In the genomic region with DNA sequence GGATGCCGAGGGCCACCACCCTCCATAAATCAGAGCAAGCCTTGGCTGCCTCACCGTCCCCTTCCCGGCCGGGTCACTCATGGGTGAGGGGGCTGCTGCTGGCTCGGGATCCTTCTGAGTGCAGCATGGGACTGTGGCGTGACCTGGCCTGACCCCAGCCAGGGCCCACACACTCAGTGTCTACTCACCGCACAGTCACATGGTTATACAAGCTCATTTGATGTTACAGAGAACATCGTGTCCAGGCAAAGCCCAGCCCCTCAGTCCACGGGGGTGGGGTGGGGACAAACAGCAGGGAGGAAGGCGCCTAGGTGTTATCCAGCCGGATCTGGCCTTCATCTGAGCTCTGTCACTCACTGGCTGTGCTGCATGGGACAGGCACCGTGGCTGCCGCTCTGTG, we compare ENCODE assay signal across 12 mouse cellular contexts.
DNase-seq lines count a peak whose midpoint lies in the region; ATAC-seq lines count a peak whose summit lies in the region.
"Had no signal": no experiment of that assay in that cellular context is flagged by ENCODE, and none has a peak within 500 bp of the region (broad histone marks: within the 10 kb centered on the region; RNA-seq: fewer than 3 reads in every experiment).

No protein-coding gene starts in this region.

- peaks cover 12% of the 10 kb centered on the region for H3K9me3 ChIP-seq in megakaryocyte, embryonic 14.5 days
- H3K9me3 ChIP-seq in embryonic facial prominence, embryonic 10.5 days = no peaks in the 10 kb centered on the region
- H3K9me3 ChIP-seq in stomach, embryonic 14.5 days (ENCODE audit: control insufficient read depth, low read depth, low read length) = no peaks in the 10 kb centered on the region
- H3K9me3 ChIP-seq: forebrain, embryonic 15.5 days; midbrain, embryonic 12.5 days had no signal

- no peaks in the 10 kb centered on the region for H3K4me1 ChIP-seq in megakaryocyte, embryonic 14.5 days
- H3K4me1 ChIP-seq in embryonic facial prominence, embryonic 10.5 days = peaks cover 12% of the 10 kb centered on the region
- H3K4me1 ChIP-seq in stomach, embryonic 14.5 days (ENCODE audit: control insufficient read depth, insufficient read depth, low read length) = peaks cover 3% of the 10 kb centered on the region; the same call in 1 of the 2 replicates
- H3K4me1 ChIP-seq: forebrain, embryonic 15.5 days; midbrain, embryonic 12.5 days had no signal

- H3K27me3 ChIP-seq in megakaryocyte, embryonic 14.5 days (replicated peaks) = no peaks in the 10 kb centered on the region
- no peaks in the 10 kb centered on the region for H3K27me3 ChIP-seq in embryonic facial prominence, embryonic 10.5 days (replicated peaks; ENCODE audit: low read depth, poor library complexity, severe bottlenecking)
- no peaks in the 10 kb centered on the region for H3K27me3 ChIP-seq in stomach, embryonic 14.5 days (ENCODE audit: control insufficient read depth, insufficient read depth, low read length)
- H3K27me3 ChIP-seq: forebrain, embryonic 15.5 days; midbrain, embryonic 12.5 days had no signal

- no peak for ATAC-seq in megakaryocyte, adult 5-6 weeks (ENCODE audit: poor library complexity, severe bottlenecking)
- ATAC-seq in stomach, embryonic 14.5 days (ENCODE audit: insufficient number of reproducible peaks, insufficient read depth, low FRiP score, low read depth) = peak; percentile 29; the same call in 1 of the 2 replicates
- ATAC-seq: forebrain, embryonic 15.5 days had no signal

- peak; percentile 30 for DNase-seq in embryonic facial prominence, embryonic 10.5 days (ENCODE audit: low spot score)
- peak; percentile 25 for DNase-seq in kidney, adult 9 months
- DNase-seq in frontal cortex, postnatal 36 days (ENCODE audit: low spot score in 2 of 2) = no peak
- no peak for DNase-seq in layer of hippocampus, adult 18-20 months (ENCODE audit: low spot score in 2 of 2)
- no peak for DNase-seq in right cerebral cortex, postnatal 10 days (ENCODE audit: low spot score in 2 of 2)
- DNase-seq: heart, postnatal 36 days had no signal

- peak overlapping the region; percentile 40; the same call in 1 of the 2 replicates for H3K27ac ChIP-seq in embryonic facial prominence, embryonic 10.5 days (replicated peaks)
- no peak overlapping the region for H3K27ac ChIP-seq in stomach, embryonic 14.5 days (ENCODE audit: low read length)
- H3K27ac ChIP-seq: forebrain, embryonic 15.5 days; limb, embryonic 13.5 days; midbrain, embryonic 12.5 days had no signal

- peak overlapping the region; percentile 51 for H3K4me3 ChIP-seq in megakaryocyte, embryonic 14.5 days (replicated peaks)
- H3K4me3 ChIP-seq in embryonic facial prominence, embryonic 10.5 days = no peak overlapping the region
- no peak overlapping the region for H3K4me3 ChIP-seq in stomach, embryonic 14.5 days (ENCODE audit: low read depth, low read length)
- H3K4me3 ChIP-seq: forebrain, embryonic 15.5 days; limb, embryonic 13.5 days; midbrain, embryonic 12.5 days had no signal

- H3K4me2 ChIP-seq in stomach, embryonic 14.5 days (replicated peaks; ENCODE audit: low read depth, low read length) = no peak overlapping the region
- H3K4me2 ChIP-seq: forebrain, embryonic 15.5 days; limb, embryonic 13.5 days; midbrain, embryonic 12.5 days had no signal

- no peak overlapping the region for H3K9ac ChIP-seq in stomach, embryonic 14.5 days (replicated peaks; ENCODE audit: low read depth, low read length)
- H3K9ac ChIP-seq: forebrain, embryonic 15.5 days; limb, embryonic 13.5 days; midbrain, embryonic 12.5 days had no signal

- 52% methylated on average over 13 of the region's 13 CpGs for WGBS in embryonic facial prominence, embryonic 10.5 days
- 27% methylated on average over 13 of the region's 13 CpGs for WGBS in stomach, embryonic 14.5 days

- no peaks in the 10 kb centered on the region for H3K36me3 ChIP-seq in megakaryocyte, embryonic 14.5 days (replicated peaks; ENCODE audit: low read length)
- no peaks in the 10 kb centered on the region for H3K36me3 ChIP-seq in embryonic facial prominence, embryonic 10.5 days (replicated peaks)
- H3K36me3 ChIP-seq in stomach, embryonic 14.5 days (ENCODE audit: control insufficient read depth, insufficient read depth, low read length) = no peaks in the 10 kb centered on the region
- H3K36me3 ChIP-seq: forebrain, embryonic 15.5 days; limb, embryonic 13.5 days; midbrain, embryonic 12.5 days had no signal

Comparison
In these comparisons a context has a peak if more than half of its experiments do, and no peak if none do; other contexts are left out.
1. DNase-seq: peak in embryonic facial prominence, embryonic 10.5 days (single experiment) and kidney, adult 9 months (single experiment); none in frontal cortex, postnatal 36 days (0 of 2), layer of hippocampus, adult 18-20 months (0 of 2) and right cerebral cortex, postnatal 10 days (0 of 2).